Mouse (Mus musculus): ENCODE measurements at regions not wholly inside any gene's neighbourhood (a gene's known extent, or its start where the extent isn't known, plus 50 kb on each side); places are given as distances from the start of the nearest gene placed in this dataset.

DNA sequence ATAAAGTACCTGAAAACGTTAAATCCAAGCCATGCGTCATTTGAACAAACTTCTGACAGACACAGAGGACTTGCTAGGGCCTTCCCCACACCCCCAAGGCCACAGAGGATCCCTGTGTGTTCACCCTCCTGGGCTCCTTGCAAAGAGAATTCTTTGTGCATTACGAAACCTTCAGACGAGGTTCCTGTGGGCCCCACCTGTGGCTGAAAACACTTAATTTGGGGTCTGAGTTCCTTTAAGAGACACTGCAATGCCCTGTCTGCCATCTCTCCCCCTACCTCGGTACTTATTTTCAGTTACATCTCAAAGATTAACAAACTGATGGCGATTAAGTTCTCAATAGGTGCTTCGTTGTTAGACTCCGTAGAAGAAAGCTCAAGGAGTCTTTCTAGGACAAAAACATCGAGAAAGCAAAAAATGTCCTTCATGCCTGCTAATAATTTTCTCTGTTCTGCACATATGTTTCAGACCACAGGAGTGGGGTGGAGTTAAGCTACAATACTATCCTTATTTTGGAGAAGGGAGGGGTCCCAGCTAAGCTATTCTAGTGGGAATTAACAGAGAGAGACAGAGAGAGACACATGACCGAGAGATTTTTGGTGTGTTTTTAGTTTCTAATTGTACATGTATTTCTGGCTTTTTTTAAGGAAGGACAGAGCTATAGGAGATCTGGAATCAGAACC, 179.6 kb upstream of the Lrig3 start:
- intact Hi-C loops (cut with DNase I) = loop anchor here (10.0 kb wide), 2 partner anchors 178 to 548 kb away; partner anchors contain the start of gene Lrig3
- DNase-seq (ENCODE audit: low spot score in 2 of 2) = no peak

GRCm38 (mm10) chr10:125786880-125787337, 179.1 kb upstream of the Lrig3 start:
- intact Hi-C loops (cut with DNase I) = loop anchor here (10.0 kb wide), 2 partner anchors 178 to 548 kb away; partner anchors contain the start of gene Lrig3
- no peak for DNase-seq (ENCODE audit: low spot score in 2 of 2)

DNA sequence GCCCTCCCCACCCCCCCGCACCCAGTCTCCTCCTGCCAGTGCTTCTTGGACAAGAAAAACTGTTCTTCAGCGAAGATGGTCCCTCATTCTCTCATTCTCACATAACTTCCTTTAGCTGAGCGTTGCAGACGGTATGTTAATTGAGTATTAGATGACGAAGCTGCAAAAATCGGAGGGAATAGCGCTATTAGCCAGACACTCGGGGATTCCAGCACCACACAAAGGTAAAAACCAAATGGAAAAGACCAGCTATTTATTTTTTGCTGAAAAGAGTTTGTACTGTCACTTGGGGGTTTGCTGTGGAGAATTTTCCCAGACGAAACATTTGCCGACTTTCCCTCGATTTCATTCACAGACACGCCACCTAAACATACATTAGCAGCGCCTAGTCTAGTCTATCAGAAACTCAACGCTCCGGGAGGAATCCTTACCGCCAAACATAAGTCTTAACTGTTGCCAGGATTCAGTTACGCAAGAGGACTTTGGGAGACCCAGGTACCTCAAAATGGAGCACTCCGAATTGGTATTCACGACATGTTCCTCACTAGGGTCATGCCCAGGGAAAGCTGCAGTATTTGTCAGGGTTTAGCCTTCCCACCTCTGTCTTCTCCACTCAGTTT, 178.4 kb upstream of the Lrig3 start:
- intact Hi-C loops (cut with DNase I) = loop anchor here (10.0 kb wide), 2 partner anchors 177 to 547 kb away; partner anchors contain the start of gene Lrig3
- no peak for DNase-seq (ENCODE audit: low spot score in 2 of 2)

GRCm38 (mm10) chr10:125788262-125788661, 177.7 kb upstream of the Lrig3 start:
- no peak for DNase-seq (ENCODE audit: low spot score in 2 of 2)
- intact Hi-C loops (cut with DNase I) = loop anchor here (10.0 kb wide), 2 partner anchors 177 to 547 kb away; partner anchors contain the start of gene Lrig3

DNA sequence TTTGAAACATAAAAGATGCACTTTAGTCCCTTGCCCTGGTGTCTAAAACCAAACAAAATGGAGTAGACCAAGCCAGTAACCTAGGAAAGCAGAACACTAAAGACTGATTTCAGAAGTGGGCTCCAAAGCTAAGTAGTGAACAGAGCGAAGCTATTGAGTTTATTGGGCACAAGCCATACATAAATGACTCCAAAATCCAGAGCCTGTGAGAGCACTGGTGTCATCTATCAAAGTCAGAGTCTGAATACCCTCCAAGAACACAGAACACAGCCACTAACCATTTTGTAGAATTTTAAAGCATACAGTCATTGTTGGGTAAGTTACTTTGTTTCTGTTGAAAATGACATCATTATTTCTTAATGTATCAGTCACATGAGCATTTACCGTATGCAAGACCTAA, 175.0 kb upstream of the Lrig3 start:
- DNase-seq (ENCODE audit: low spot score in 2 of 2) = no peak
- intact Hi-C loops (cut with DNase I) = no loop called here

- intact Hi-C loops (cut with DNase I) = no loop called here
- DNase-seq (ENCODE audit: low spot score in 2 of 2) = no peak
Observed at GRCm38 (mm10) chr10:125794504-125794903, 171.5 kb upstream of the Lrig3 start.

DNA sequence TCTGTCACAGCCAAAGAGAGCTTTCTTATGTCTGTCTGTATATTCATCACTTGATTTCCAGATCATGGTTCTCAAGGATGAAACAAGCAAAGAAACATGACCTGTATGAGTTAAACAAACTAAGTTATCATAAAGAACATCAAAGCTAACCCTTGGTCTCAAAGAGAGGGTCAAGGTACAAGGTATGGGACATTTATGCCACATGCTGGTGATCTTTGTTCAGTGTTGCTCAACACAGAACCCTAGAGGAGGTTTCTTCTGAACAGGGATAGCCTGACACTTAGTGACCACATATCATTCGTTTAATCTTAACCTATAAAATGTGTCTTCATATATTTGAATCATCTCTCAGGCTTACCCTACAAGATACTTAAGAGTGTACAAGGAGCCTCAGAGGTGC, 170.6 kb upstream of the Lrig3 start:
- DNase-seq (ENCODE audit: low spot score in 2 of 2) = no peak
- intact Hi-C loops (cut with DNase I) = no loop called here

DNA sequence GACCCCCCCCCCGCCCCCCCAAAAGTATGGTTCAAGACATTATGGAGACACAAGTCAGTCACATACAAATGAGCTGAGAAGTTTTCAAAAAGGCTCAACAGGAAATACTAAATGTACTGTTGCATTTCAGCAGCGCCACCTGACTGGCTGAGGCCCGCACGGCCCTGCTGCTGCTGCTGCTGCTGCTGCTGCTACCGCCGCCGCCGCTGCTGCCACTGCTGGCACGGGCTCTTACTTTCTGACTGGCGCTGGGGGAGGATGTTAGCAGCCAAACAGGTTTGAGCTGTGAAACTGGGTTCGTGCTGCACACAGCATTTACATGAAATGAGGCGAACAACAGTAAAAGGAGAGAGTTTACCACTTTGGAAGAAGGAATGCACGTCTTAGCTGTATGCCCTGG, 167.3 kb upstream of the Lrig3 start:
- DNase-seq (ENCODE audit: low spot score in 2 of 2) = no peak
- intact Hi-C loops (cut with DNase I) = no loop called here

- DNase-seq (ENCODE audit: low spot score in 2 of 2) = no peak
- intact Hi-C loops (cut with DNase I) = no loop called here
Observed at GRCm38 (mm10) chr10:125800572-125801114, 165.3 kb upstream of the Lrig3 start.

- intact Hi-C loops (cut with DNase I) = no loop called here
- DNase-seq (ENCODE audit: low spot score in 2 of 2) = no peak
Observed at GRCm38 (mm10) chr10:125801450-125801849, 164.5 kb upstream of the Lrig3 start.

DNA sequence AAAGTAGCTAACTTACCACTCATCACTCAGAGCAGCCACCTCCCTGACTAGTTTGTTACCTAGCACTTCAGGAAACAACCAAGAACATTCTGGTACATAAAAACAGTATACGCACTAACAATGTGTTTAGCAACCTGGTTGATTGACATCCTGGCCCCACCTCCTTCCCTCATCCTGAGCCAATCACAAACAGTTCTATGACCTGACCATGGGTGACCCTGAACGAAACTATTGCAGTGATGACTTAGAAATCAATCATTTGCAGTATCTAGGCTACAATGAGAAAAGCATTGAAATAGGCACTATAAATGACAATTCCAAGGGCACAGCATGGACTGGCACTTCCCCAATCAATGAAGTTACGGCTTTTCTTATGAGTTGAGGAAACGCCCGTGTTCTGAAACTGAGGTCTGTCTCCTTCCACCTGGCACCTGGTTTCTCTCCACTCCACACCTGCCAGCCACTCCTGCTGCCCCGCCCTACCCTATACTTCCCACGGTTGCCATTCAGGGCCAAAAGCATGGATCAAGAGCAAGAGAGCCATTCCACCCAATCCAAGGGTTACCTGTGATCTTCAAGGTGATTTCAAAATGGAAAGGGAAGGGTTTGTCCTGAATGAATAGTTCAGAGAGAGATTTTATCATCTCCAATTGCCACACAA, 162.9 kb upstream of the Lrig3 start:
- intact Hi-C loops (cut with DNase I) = no loop called here

GRCm38 (mm10) chr10:125809763-125810361, 156.1 kb upstream of the Lrig3 start:
- DNase-seq (ENCODE audit: low spot score in 2 of 2) = no peak
- intact Hi-C loops (cut with DNase I) = no loop called here

More for the DNA sequence above, 162.9 kb upstream of the Lrig3 start:
- DNase-seq (ENCODE audit: low spot score in 2 of 2) = no peak

DNA sequence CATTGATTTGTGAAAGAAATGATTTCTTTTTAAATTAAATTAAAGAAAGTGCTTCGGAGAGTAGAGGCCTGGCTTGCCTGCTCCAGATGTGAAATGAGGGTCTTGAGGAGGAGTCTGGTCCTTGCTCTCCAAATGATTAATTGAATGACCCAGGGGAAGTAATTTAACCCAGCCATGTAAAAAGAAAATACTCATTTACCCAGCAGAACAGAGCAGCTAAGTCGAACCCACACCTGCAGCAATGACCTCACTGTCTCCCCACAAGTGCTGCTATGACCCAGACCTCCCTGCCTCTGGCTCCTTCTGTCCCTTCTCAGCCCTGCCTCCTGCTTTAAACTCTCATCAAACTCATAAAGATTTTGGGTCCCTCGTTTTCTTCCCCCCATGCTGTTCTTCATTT, 155.4 kb upstream of the Lrig3 start:
- intact Hi-C loops (cut with DNase I) = no loop called here
- no peak for DNase-seq (ENCODE audit: low spot score in 2 of 2)

- intact Hi-C loops (cut with DNase I) = no loop called here
- DNase-seq (ENCODE audit: low spot score in 2 of 2) = no peak
Observed at GRCm38 (mm10) chr10:125814191-125814887, 151.6 kb upstream of the Lrig3 start.

GRCm38 (mm10) chr10:125832134-125832533, 133.8 kb upstream of the Lrig3 start:
- intact Hi-C loops (cut with DNase I) = no loop called here
- DNase-seq (ENCODE audit: low spot score in 2 of 2) = no peak

GRCm38 (mm10) chr10:125832764-125833163, 133.2 kb upstream of the Lrig3 start:
- intact Hi-C loops (cut with DNase I) = no loop called here
- DNase-seq (ENCODE audit: low spot score in 2 of 2) = no peak

- no peak for DNase-seq (ENCODE audit: low spot score in 2 of 2)
- intact Hi-C loops (cut with DNase I) = no loop called here
Observed at GRCm38 (mm10) chr10:125833989-125834388, 132.0 kb upstream of the Lrig3 start.

DNA sequence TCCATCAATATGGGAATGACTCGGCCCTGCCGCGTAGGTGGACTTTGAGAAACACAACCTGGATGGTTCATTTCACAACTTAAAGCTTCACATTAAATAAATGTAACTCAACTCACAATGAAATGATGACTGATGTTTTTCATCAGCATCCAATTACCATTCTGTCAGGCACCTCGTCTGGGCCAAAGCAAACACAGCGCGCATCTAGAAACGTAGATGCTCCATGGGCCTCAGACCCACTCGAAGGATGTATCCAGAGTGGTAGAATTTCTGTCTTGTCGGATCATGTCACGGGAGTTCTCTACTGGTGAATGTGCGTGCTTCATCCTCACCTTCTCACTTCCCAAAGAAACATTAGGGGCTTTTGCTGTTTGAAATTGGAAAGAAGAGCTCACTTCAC, 127.0 kb upstream of the Lrig3 start:
- DNase-seq (ENCODE audit: low spot score in 2 of 2) = no peak
- intact Hi-C loops (cut with DNase I) = no loop called here

- DNase-seq (ENCODE audit: low spot score in 2 of 2) = peak; percentile 40
- intact Hi-C loops (cut with DNase I) = no loop called here
Observed at GRCm38 (mm10) chr10:125839621-125840141, 126.3 kb upstream of the Lrig3 start.
